Mouse (Mus musculus): Measurements from ENCODE around the gene Col4a2. TPM values are rescaled to one million over a fixed set of nuclear protein-coding genes. Genes with fewer than 3 reads are reported as not detected.

Gene Col4a2
- polyA plus RNA-seq, 1 experiment from 2014 or later = 41.6 TPM

- WGBS = 78% methylated on average over 12 of the region's 12 CpGs
- H3K4me2 ChIP-seq = no peak overlapping the region
- no peak overlapping the region for H3K27ac ChIP-seq
- H3K27me3 ChIP-seq = peaks cover 9% of the 10 kb centered on the region; the same call in 1 of the 2 replicates
- no peak overlapping the region for H3K4me3 ChIP-seq
- H3K36me3 ChIP-seq = no peaks in the 10 kb centered on the region
- H3K9ac ChIP-seq = no peak overlapping the region
- no peak for ATAC-seq (ENCODE audit: low FRiP score)
- peaks cover 7% of the 10 kb centered on the region; the same call in 1 of the 2 replicates for H3K4me1 ChIP-seq (replicated peaks)
- no peaks in the 10 kb centered on the region for H3K9me3 ChIP-seq
Observed at GRCm38 (mm10) chr8:11298531-11299316, 13.9 kb upstream of the Col4a2 start.

- ATAC-seq (ENCODE audit: low FRiP score) = no peak
- Histone ChIP-seq H3K4me1 (replicated peaks) (peaks cover 7% of the 10 kb centered on the region; the same call in 1 of the 2 replicates), H3K9me3 (no peaks in the 10 kb centered on the region), H3K27me3 (peaks cover 9% of the 10 kb centered on the region; the same call in 1 of the 2 replicates), H3K4me2 (no peak overlapping the region), H3K4me3 (no peak overlapping the region), H3K27ac (no peak overlapping the region), H3K36me3 (no peaks in the 10 kb centered on the region), H3K9ac (no peak overlapping the region)
- 84% methylated on average over 3 of the region's 3 CpGs for WGBS
Observed at GRCm38 (mm10) chr8:11299317-11299602, 13.3 kb upstream of the Col4a2 start.

- H3K4me2 ChIP-seq = no peak overlapping the region
- WGBS = 83% methylated on average over 8 of the region's 8 CpGs
Observed at GRCm38 (mm10) chr8:11300436-11300835, 12.2 kb upstream of the Col4a2 start.

GRCm38 (mm10) chr8:11304027-11304601, 8.5 kb upstream of the Col4a2 start:
- Histone ChIP-seq H3K9ac (no peak overlapping the region), H3K36me3 (no peaks in the 10 kb centered on the region), H3K9me3 (no peaks in the 10 kb centered on the region), H3K4me2 (no peak overlapping the region), H3K4me1 (replicated peaks) (peaks cover 14% of the 10 kb centered on the region), H3K27me3 (peaks cover 11% of the 10 kb centered on the region), H3K4me3 (no peak overlapping the region), H3K27ac (no peak overlapping the region)
- no peak for ATAC-seq (ENCODE audit: low FRiP score)
- 86% methylated on average over 6 of the region's 6 CpGs for WGBS

More at GRCm38 (mm10) chr8:11300436-11300835, 12.2 kb upstream of the Col4a2 start:
- H3K4me3 ChIP-seq = no peak overlapping the region
- no peaks in the 10 kb centered on the region for H3K9me3 ChIP-seq
- no peak overlapping the region for H3K9ac ChIP-seq
- no peaks in the 10 kb centered on the region for H3K36me3 ChIP-seq
- H3K27ac ChIP-seq = no peak overlapping the region
- peaks cover 9% of the 10 kb centered on the region; the same call in 1 of the 2 replicates for H3K27me3 ChIP-seq
- no peak for ATAC-seq (ENCODE audit: low FRiP score)
- H3K4me1 ChIP-seq (replicated peaks) = peaks cover 7% of the 10 kb centered on the region; the same call in 1 of the 2 replicates

DNA sequence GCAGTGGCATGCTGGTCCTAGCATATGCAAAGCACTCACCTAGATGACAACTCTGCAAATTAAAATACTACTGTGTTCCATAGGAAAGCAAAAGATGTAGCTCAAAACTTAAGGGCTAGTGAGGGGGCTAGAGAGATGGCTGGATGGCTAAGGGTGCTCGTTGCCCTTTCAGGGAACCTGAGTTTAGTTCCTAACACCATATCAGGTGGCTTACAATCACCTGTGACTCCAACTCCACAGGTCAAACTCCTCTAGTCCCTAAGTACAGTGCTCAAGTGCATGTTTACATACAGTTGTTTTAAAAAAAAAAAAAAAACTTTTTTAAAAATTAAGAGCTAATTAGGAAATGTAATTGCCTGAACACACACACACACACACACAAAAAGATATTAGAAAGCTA, 7.1 kb upstream of the Col4a2 start:
- 73% methylated on average over 1 of the region's 1 CpGs for WGBS

DNA sequence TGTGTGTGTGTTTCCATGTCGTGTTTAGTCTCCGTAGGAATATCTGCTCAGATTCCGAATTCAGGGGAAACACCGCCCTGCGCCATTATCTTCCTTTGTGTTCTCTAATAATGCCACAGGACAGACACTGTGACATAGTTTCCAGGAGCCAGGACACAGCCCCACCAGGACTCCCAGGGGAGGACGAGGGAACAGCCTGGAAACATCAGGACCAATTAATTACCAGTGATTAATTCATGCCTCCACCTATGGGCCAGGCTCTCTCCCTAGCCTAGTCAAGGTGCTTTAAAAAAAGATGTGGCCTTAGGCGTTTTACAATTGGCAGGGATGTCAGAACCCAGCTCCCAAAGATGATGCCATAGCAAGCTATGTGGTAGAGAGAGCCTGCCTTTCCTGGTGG, 5.2 kb upstream of the Col4a2 start:
- WGBS = 70% methylated on average over 7 of the region's 7 CpGs

More for the DNA sequence above, 7.1 kb upstream of the Col4a2 start:
- Histone ChIP-seq H3K9me3 (no peaks in the 10 kb centered on the region), H3K4me3 (no peak overlapping the region), H3K9ac (no peak overlapping the region), H3K36me3 (no peaks in the 10 kb centered on the region), H3K4me2 (no peak overlapping the region), H3K4me1 (replicated peaks) (peaks cover 14% of the 10 kb centered on the region), H3K27me3 (peaks cover 25% of the 10 kb centered on the region), H3K27ac (no peak overlapping the region)
- no peak for ATAC-seq (ENCODE audit: low FRiP score)

DNA sequence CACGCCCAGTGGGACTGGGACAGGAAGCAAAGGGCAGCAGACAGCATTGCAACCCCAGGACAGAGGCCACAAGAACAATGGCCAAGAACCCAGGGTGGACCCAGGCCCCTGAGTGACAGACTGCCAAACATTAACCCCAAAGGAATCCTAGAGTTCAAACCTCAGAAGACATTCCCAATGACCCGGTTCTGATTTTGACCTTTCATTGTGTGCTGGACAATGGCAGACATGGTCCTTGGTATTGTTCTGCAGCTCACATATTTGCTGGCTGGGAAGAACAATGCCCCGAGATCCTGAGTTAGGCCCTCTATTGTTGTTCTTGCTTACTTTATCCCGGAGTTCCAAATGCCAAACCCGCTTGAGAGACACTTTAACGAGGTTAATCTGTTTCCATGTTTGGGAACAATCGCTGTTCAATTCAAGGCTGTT, 4.0 kb upstream of the Col4a2 start:
- Histone ChIP-seq H3K36me3 (no peaks in the 10 kb centered on the region), H3K4me2 (peak overlapping the region; percentile 32; the same call in 1 of the 2 replicates), H3K4me1 (replicated peaks) (peaks cover 36% of the 10 kb centered on the region), H3K9ac (no peak overlapping the region), H3K27me3 (peaks cover 56% of the 10 kb centered on the region), H3K4me3 (no peak overlapping the region), H3K27ac (no peak overlapping the region), H3K9me3 (no peaks in the 10 kb centered on the region)
- 20% methylated on average over 7 of the region's 7 CpGs for WGBS
- no peak for ATAC-seq (ENCODE audit: low FRiP score)

More for the DNA sequence above, 5.2 kb upstream of the Col4a2 start:
- no peak overlapping the region for H3K27ac ChIP-seq
- peaks cover 25% of the 10 kb centered on the region for H3K4me1 ChIP-seq (replicated peaks)
- no peaks in the 10 kb centered on the region for H3K9me3 ChIP-seq
- no peak overlapping the region for H3K9ac ChIP-seq
- no peaks in the 10 kb centered on the region for H3K36me3 ChIP-seq
- ATAC-seq (ENCODE audit: low FRiP score) = 0 out of 2 replicates have a peak, but pooled peaks have one; percentile 40
- no peak overlapping the region for H3K4me3 ChIP-seq
- peaks cover 44% of the 10 kb centered on the region for H3K27me3 ChIP-seq
- H3K4me2 ChIP-seq = no peak overlapping the region

- H3K9me3 ChIP-seq = no peaks in the 10 kb centered on the region
- no peaks in the 10 kb centered on the region for H3K36me3 ChIP-seq
- H3K4me3 ChIP-seq = no peak overlapping the region
- peaks cover 62% of the 10 kb centered on the region for H3K27me3 ChIP-seq
- peak overlapping the region; percentile 32; the same call in 1 of the 2 replicates for H3K4me2 ChIP-seq
- no peak overlapping the region for H3K9ac ChIP-seq
- H3K4me1 ChIP-seq (replicated peaks) = peaks cover 42% of the 10 kb centered on the region
- WGBS = 40% methylated on average over 5 of the region's 5 CpGs
- ATAC-seq (ENCODE audit: low FRiP score) = no peak
- H3K27ac ChIP-seq = no peak overlapping the region
Observed at GRCm38 (mm10) chr8:11309226-11309625, 3.4 kb upstream of the Col4a2 start.

GRCm38 (mm10) chr8:11310049-11310448, 2.6 kb upstream of the Col4a2 start:
- H3K27ac ChIP-seq = no peak overlapping the region
- H3K36me3 ChIP-seq = no peaks in the 10 kb centered on the region
- H3K4me2 ChIP-seq = peak overlapping the region; percentile 32
- H3K4me1 ChIP-seq (replicated peaks) = peaks cover 42% of the 10 kb centered on the region
- no peak overlapping the region; the same call in 1 of the 2 replicates for H3K9ac ChIP-seq
- H3K4me3 ChIP-seq = peak overlapping the region; percentile 10; the same call in 1 of the 2 replicates
- H3K9me3 ChIP-seq = no peaks in the 10 kb centered on the region
- ATAC-seq (ENCODE audit: low FRiP score) = no peak
- 62% methylated on average over 2 of the region's 2 CpGs for WGBS
- peaks cover 70% of the 10 kb centered on the region for H3K27me3 ChIP-seq

- Histone ChIP-seq H3K27ac (peak overlapping the region; percentile 70), H3K9ac (peak overlapping the region; percentile 78), H3K27me3 (peaks cover 86% of the 10 kb centered on the region), H3K9me3 (no peaks in the 10 kb centered on the region), H3K36me3 (no peaks in the 10 kb centered on the region), H3K4me3 (peak overlapping the region; percentile 59), H3K4me2 (peak overlapping the region; percentile 93), H3K4me1 (replicated peaks) (peaks cover 41% of the 10 kb centered on the region)
- WGBS = 1% methylated on average over 34 of the region's 34 CpGs
- ATAC-seq (ENCODE audit: low FRiP score) = peak; percentile 14
Observed at GRCm38 (mm10) chr8:11311681-11312348, 790 bp upstream of the Col4a2 start.

DNA sequence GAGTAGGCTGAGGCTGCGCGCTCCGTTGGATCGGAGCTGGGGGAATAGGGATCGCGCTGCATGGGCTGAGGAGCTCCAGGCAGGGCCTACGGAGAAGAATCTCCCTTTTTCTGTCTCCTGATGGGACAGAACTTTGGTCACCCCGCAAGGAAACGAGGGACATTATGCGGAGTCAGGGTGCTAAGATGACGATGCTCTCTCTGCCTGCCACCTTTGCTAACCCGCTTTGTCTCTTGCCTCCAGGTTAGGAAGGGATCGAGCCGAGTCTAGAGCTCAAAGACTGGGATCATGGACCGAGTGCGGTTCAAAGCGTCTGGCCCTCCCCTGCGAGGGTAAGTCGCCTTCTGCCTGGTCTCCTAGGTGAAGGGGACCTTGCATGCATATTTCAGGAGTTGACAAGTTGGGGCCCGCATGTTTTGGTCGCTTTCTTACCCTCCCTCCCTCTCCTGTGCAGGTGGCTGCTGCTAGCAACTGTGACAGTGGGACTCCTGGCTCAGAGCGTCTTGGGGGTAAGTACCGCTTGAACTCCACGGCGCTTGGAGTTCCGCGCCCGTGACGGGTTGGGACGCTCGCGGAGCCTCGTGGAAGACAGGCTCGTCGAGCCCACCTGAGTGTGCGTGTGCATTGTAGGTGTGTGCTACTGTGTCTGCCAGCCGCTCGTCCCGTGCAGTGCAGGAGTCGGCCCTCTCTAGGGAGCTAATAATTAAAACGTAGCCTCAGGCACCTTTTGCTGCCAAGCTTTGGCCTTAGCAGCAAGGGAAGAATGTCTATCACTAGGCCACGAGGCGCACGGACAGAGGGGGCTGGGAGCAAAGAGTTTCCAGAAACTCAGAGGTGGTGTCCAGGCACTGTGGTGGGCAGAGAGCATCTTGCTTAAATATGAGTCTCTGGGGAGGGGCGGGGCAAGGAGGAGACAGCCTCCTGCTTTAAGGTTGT, 839 bp downstream of the Col4a2 start:
- WGBS = 2% methylated on average over 45 of the region's 45 CpGs

More for the DNA sequence above, 839 bp downstream of the Col4a2 start:
- H3K36me3 ChIP-seq = no peaks in the 10 kb centered on the region
- H3K4me3 ChIP-seq = peak overlapping the region; percentile 59
- peaks cover 27% of the 10 kb centered on the region for H3K4me1 ChIP-seq (replicated peaks)
- peak; percentile 31 for ATAC-seq (ENCODE audit: low FRiP score)
- H3K9me3 ChIP-seq = no peaks in the 10 kb centered on the region
- peaks cover 85% of the 10 kb centered on the region for H3K27me3 ChIP-seq
- peak overlapping the region; percentile 93 for H3K4me2 ChIP-seq
- H3K27ac ChIP-seq = 0 out of 2 replicates have a peak overlapping the region, but pooled peaks have one; percentile 70
- H3K9ac ChIP-seq = peak overlapping the region; percentile 78

Measured in hindbrain, embryonic 13.5 days (tissue).